Mouse (Mus musculus) embryonic facial prominence, embryonic 11.5 days (tissue): ENCODE measurements at regions not wholly inside any gene's neighbourhood (a gene's known extent, or its start where the extent isn't known, plus 50 kb on each side); places are given as distances from the start of the nearest gene placed in this dataset.

Experiments
- ATAC-seq: fragments of 200-750 bp; cut with Nextera tagmentation; replicated peaks from 2 replicates; pipeline ENCODE4 v1.8.0; 2017; ENCODE audit warnings: low read depth; ENCODE audit not compliant: insufficient number of reproducible peaks, low FRiP score, low TSS enrichment
- DNase-seq: peaks from one replicate; pipeline ENCODE4 v3.0.0-alpha.2; 2015; ENCODE audit warnings: low spot score
- H3K27ac ChIP-seq: fragments of 300-500 bp; sonication (generic); replicated peaks from 2 replicates; pipeline ENCODE4 v1.5.1; 2014; ENCODE audit warnings: mild to moderate bottlenecking, low read depth, low read length, control low read depth
- H3K27me3 ChIP-seq: fragments of 300-500 bp; sonication (generic); 2 replicates; pipeline ENCODE4 v1.6.1; 2014; ENCODE audit warnings: mild to moderate bottlenecking, low read length, moderate library complexity, mixed read lengths; ENCODE audit not compliant: control insufficient read depth, insufficient read depth
- H3K36me3 ChIP-seq: fragments of 300-500 bp; sonication (generic); replicated peaks from 2 replicates; pipeline ENCODE4 v1.6.1; 2014; ENCODE audit warnings: low read depth, mild to moderate bottlenecking, low read length, moderate library complexity, mixed read lengths; ENCODE audit not compliant: control insufficient read depth, insufficient read depth
- H3K4me1 ChIP-seq: fragments of 300-500 bp; sonication (generic); 2 replicates; pipeline ENCODE4 v1.6.1; 2014; ENCODE audit warnings: low read length, mixed read lengths; ENCODE audit not compliant: control insufficient read depth, insufficient read depth
- H3K4me2 ChIP-seq: fragments of 300-500 bp; sonication (generic); 2 replicates; pipeline ENCODE4 v1.6.1; 2014; ENCODE audit warnings: low read depth, mild to moderate bottlenecking, control low read depth, low read length, moderate library complexity
- H3K4me3 ChIP-seq: fragments of 300-500 bp; sonication (generic); 2 replicates; pipeline ENCODE4 v1.5.1; 2014; ENCODE audit warnings: low read depth, low read length, control low read depth
- H3K9ac ChIP-seq: fragments of 300-500 bp; sonication (generic); replicated peaks from 2 replicates; pipeline ENCODE4 v1.6.1; 2014; ENCODE audit warnings: mild to moderate bottlenecking, control low read depth, low read length
- H3K9me3 ChIP-seq: fragments of 300-500 bp; sonication (generic); replicated peaks from 2 replicates; pipeline ENCODE4 v1.6.1; 2016; ENCODE audit warnings: mild to moderate bottlenecking, low read length, inconsistent platforms, mixed read lengths; ENCODE audit not compliant: control insufficient read depth
- WGBS: fragments of 180-500 bp; shearing (Covaris S2); extraction: QIAGEN DNeasy Blood & Tissue Kit; methylation state at CpG from one replicate; pipeline ENCODE4 v1.1.7; 2014; 5-methylcytosine and 5-hydroxymethylcytosine counted together

DNA sequence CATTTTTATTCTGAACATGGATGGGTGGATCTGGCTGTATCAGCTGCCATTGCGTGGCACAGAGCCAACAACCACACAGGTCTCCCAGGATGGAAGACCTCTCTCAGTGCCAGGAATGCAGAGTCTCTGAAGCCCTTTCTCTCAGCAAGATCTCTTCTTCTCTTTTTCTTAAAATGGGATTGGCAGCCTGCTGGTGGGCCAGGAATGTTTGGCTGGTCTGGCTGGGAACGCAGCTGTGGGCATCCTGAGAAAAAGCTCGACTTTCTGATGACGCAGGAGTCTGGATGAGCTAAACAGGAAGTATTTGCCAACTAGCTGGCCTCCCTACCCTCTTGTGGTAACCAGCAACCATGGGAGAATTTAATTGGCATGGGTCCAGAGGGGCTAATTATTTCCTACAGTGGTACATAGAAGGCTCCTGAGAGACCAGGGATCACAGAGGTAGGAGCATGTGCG lies 89.4 kb upstream of the Lrig1 start:
- Histone ChIP-seq H3K9ac (no peak overlapping the region), H3K9me3 (no peaks in the 10 kb centered on the region), H3K4me1 (no peaks in the 10 kb centered on the region), H3K4me2 (no peak overlapping the region), H3K27me3 (no peaks in the 10 kb centered on the region), H3K36me3 (no peaks in the 10 kb centered on the region), H3K27ac (no peak overlapping the region), H3K4me3 (no peak overlapping the region)
- WGBS, result 71% methylated on average over 5 of the region's 5 CpGs
- DNase-seq (no peak), ATAC-seq (no peak)

DNA sequence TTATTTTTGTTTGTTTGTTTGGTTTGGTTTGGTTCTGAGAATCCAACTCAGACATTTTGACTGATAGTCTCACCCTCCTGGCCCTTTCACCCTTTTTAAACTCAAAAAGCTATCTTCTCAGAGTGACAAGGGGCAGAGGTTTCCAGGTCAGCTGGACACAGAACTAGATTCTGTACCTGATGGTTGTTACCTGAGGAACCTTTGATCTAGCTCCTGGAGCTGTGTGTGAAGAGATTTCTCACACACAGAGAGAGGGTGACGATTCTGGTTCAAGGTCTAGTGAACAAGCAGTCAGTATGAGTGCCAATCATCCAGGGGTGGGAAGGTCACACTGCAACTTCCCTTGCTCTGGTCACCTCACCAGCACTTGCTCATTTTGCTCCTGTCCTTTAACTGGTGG lies 83.5 kb upstream of the Lrig1 start:
- no peak for ATAC-seq
- DNase-seq, result no peak
- no peak overlapping the region for H3K4me3 ChIP-seq
- no peaks in the 10 kb centered on the region for H3K9me3 ChIP-seq
- no peaks in the 10 kb centered on the region for H3K36me3 ChIP-seq
- no peak overlapping the region for H3K27ac ChIP-seq
- WGBS, result 76% methylated on average over 1 of the region's 1 CpGs
- H3K9ac ChIP-seq, result no peak overlapping the region
- H3K27me3 ChIP-seq, result no peaks in the 10 kb centered on the region
- 0 out of 2 replicates have a peak, but pooled peaks cover 2% of the 10 kb centered on the region for H3K4me1 ChIP-seq
- H3K4me2 ChIP-seq, result no peak overlapping the region

DNA sequence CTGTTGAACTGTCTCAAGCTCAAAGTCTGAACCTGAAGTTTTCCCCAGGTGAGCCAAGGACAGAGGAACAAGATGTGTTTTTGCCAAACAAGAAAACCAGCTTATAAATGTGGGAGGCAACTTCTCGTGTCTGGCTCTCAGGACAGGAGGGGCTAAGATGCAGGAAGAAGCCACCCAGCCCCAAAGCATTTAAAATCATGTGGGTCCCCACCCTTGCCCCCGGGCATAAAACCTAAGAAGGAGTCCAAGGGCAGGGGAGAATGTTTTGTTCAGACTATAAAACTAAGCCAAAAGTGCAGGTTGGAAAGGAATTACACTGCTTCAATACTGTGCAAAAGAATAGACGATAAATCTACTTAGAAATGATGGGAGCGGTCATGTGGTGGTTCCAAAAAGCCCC lies 80.7 kb upstream of the Lrig1 start:
- DNase-seq (no peak), ATAC-seq (no peak)
- Histone ChIP-seq H3K4me1 (0 out of 2 replicates have a peak, but pooled peaks cover 2% of the 10 kb centered on the region), H3K27me3 (no peaks in the 10 kb centered on the region), H3K36me3 (no peaks in the 10 kb centered on the region), H3K4me3 (no peak overlapping the region), H3K27ac (no peak overlapping the region), H3K9me3 (no peaks in the 10 kb centered on the region), H3K4me2 (no peak overlapping the region), H3K9ac (no peak overlapping the region)
- WGBS, result 90% methylated on average over 4 of the region's 4 CpGs

DNA sequence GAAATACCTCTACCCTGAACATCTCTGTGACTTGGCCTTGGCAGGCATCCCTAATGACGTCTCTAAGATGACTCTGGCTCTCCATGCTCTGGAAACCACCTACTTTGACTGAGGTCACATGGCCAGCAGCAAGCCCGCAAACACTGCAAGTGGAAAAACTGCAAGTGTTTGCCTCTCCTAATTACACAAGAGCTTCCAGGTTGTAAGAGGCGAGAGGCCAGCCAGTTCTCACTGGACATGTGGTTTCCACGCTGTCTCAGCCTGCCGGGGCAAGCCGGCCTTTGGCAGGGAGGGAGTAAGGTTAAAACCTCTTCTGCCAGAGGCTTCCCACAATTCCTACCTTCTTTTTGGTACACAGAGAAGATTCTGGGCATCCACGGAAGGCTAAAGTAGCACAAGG lies 79.9 kb upstream of the Lrig1 start:
- no peaks in the 10 kb centered on the region for H3K27me3 ChIP-seq
- no peak overlapping the region for H3K4me3 ChIP-seq
- DNase-seq, result no peak
- 57% methylated on average over 7 of the region's 7 CpGs for WGBS
- no peak for ATAC-seq
- H3K9ac ChIP-seq, result no peak overlapping the region
- no peak overlapping the region for H3K27ac ChIP-seq
- H3K4me2 ChIP-seq, result no peak overlapping the region
- H3K36me3 ChIP-seq, result no peaks in the 10 kb centered on the region
- H3K4me1 ChIP-seq, result 0 out of 2 replicates have a peak, but pooled peaks cover 2% of the 10 kb centered on the region
- H3K9me3 ChIP-seq, result no peaks in the 10 kb centered on the region

DNA sequence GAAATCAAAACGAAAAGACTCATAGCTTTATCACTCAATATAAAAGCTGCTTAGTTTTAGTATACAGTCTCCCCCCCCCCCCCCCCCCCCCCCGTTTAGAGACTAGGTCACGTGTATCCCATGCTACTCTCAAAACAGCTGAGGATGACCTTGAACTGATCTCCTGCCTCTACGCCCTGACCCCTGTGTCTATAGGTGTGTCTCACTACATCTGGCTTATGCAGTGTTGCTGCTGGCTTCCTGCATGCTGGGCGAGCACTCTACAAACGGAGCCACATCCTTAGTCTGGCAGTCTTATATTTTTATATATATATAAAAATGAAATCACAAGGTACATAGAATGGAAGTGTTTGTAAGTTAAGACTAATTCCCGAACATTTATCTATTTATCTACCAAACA lies 79.3 kb upstream of the Lrig1 start:
- Histone ChIP-seq H3K27me3 (no peaks in the 10 kb centered on the region), H3K9me3 (no peaks in the 10 kb centered on the region), H3K27ac (no peak overlapping the region), H3K4me2 (no peak overlapping the region), H3K4me1 (peaks cover 3% of the 10 kb centered on the region; the same call in 1 of the 2 replicates), H3K4me3 (no peak overlapping the region), H3K9ac (no peak overlapping the region), H3K36me3 (no peaks in the 10 kb centered on the region)
- ATAC-seq (no peak), DNase-seq (no peak)
- 68% methylated on average over 7 of the region's 7 CpGs for whole genome bisulfite sequencing

DNA sequence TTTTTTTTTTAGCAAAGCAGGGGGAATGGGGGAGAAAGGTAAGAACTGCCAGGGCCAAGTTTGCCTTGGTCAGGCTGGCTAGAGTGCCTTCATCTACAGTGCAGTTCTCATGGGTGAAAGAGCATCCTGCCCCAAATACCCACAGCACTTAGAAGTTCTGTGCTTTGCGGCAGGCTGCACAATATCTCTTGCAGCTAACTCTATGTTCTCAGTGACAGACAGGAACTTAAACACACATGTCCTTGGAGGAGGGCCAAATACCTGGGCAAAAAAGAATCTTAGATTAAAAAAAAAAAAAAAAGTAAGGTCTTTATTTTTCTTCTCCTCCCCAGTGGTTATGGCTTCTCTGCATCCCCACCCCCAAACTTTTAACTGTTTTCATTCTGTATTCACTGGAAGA lies 78.8 kb upstream of the Lrig1 start:
- H3K9ac ChIP-seq, result no peak overlapping the region
- no peaks in the 10 kb centered on the region for H3K9me3 ChIP-seq
- no peaks in the 10 kb centered on the region for H3K36me3 ChIP-seq
- H3K27me3 ChIP-seq, result no peaks in the 10 kb centered on the region
- H3K27ac ChIP-seq, result no peak overlapping the region
- 50% methylated on average over 1 of the region's 1 CpGs for WGBS
- ATAC-seq, result no peak
- no peak for DNase-seq
- H3K4me3 ChIP-seq, result no peak overlapping the region
- peaks cover 5% of the 10 kb centered on the region; the same call in 1 of the 2 replicates for H3K4me1 ChIP-seq
- no peak overlapping the region for H3K4me2 ChIP-seq

DNA sequence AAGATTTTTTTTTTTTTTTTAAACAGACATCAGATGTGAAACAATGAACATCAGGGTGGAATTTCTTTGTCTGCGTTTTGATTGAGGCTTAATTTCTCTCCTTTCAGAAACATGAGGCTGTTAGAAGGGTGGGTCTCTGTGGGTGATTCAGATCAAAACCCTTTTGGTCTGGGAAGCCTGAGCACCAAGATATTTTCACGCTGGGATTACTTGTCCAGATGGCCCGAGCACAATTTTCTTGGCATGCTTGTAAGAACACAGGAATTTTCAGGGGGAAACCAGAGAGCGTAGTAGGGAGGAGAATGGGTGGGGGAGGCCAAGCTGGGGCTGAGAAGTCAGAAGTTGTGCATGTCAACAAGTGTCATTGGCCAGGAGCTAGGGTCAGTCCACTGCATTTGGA lies 76.6 kb upstream of the Lrig1 start:
- Histone ChIP-seq H3K27ac (no peak overlapping the region), H3K9ac (no peak overlapping the region), H3K9me3 (no peaks in the 10 kb centered on the region), H3K27me3 (no peaks in the 10 kb centered on the region), H3K36me3 (no peaks in the 10 kb centered on the region), H3K4me1 (peaks cover 8% of the 10 kb centered on the region), H3K4me2 (no peak overlapping the region), H3K4me3 (no peak overlapping the region)
- no peak for DNase-seq
- ATAC-seq, result no peak
- WGBS, result 46% methylated on average over 4 of the region's 4 CpGs

DNA sequence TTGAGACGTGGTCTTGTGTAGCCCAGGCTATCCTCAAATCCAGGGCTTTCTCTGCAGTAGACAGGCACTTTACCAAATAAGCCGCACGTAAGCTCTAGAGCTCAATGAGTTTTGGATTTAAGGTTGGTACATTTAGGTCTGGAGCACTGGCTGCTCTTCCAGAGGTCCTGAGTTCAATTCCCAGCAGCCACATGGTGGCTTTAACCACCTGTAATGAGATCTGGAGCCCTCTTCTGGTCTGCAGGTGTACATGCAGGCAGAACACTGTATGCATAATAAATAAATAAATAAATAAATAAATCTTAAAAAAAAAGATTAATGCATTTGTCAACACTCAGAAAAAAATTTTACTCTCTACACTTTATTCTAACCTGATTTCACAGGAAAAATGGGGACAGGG lies 74.9 kb upstream of the Lrig1 start:
- H3K4me1 ChIP-seq, result peaks cover 6% of the 10 kb centered on the region
- ATAC-seq (no peak), DNase-seq (no peak)
- no peak overlapping the region for H3K27ac ChIP-seq
- no peak overlapping the region for H3K9ac ChIP-seq
- no peaks in the 10 kb centered on the region for H3K27me3 ChIP-seq
- no peak overlapping the region for H3K4me2 ChIP-seq
- H3K9me3 ChIP-seq, result no peaks in the 10 kb centered on the region
- WGBS, result 99% methylated on average over 3 of the region's 3 CpGs
- no peak overlapping the region for H3K4me3 ChIP-seq
- H3K36me3 ChIP-seq, result no peaks in the 10 kb centered on the region
